Mouse (Mus musculus): ENCODE data around the gene Rec114. TPM values are rescaled to one million over a fixed set of nuclear protein-coding genes. Genes with fewer than 3 reads are reported as not detected.

The Rec114 gene
- polyA plus RNA-seq, 1 experiment from 2014 or later: 1.6 TPM

GRCm38 (mm10) chr9:58615064-58615938 lies 128.5 kb downstream of the Rec114 start:
- Histone ChIP-seq H3K4me1 (peaks cover 8% of the 10 kb centered on the region; the same call in 1 of the 2 replicates), H3K27me3 (no peaks in the 10 kb centered on the region), H3K4me3 (no peak overlapping the region), H3K27ac (no peak overlapping the region), H3K36me3 (ENCODE audit: poor library complexity, severe bottlenecking) (no peaks in the 10 kb centered on the region), H3K9me3 (replicated peaks) (no peaks in the 10 kb centered on the region), H3K4me2 (no peak overlapping the region), H3K9ac (no peak overlapping the region)
- WGBS: 77% methylated on average over 3 of the region's 3 CpGs
- ATAC-seq: no peak

- H3K4me3 ChIP-seq: no peak overlapping the region
- ATAC-seq: no peak
- WGBS: 76% methylated on average over 1 of the region's 1 CpGs
- no peak overlapping the region for H3K4me2 ChIP-seq
- H3K9ac ChIP-seq: no peak overlapping the region
- no peaks in the 10 kb centered on the region for H3K27me3 ChIP-seq
- H3K4me1 ChIP-seq: peaks cover 8% of the 10 kb centered on the region; the same call in 1 of the 2 replicates
- no peak overlapping the region for H3K27ac ChIP-seq
- no peaks in the 10 kb centered on the region for H3K9me3 ChIP-seq (replicated peaks)
- H3K36me3 ChIP-seq (ENCODE audit: poor library complexity, severe bottlenecking): no peaks in the 10 kb centered on the region
Observed at GRCm38 (mm10) chr9:58613790-58614189, 130.0 kb downstream of the Rec114 start.

Other genes with a start within 250 kb of the Rec114 start
- gene Cd276, start 188.5 kb downstream of the Rec114 start, polyA plus RNA-seq (2015; fragmentation: Nextera tagmentation; extraction: Ambion mirVana): 23.0 and 28.3 TPM in 2 replicates
- 79.8 and 98.9 TPM in 2 replicates for gene Nptn, start 161.7 kb downstream of the Rec114 start, polyA plus RNA-seq (2015; fragmentation: Nextera tagmentation; extraction: Ambion mirVana)
- gene Hcn4, start 79.4 kb upstream of the Rec114 start, polyA plus RNA-seq (2015; fragmentation: Nextera tagmentation; extraction: Ambion mirVana): 1.4 and 1.8 TPM in 2 replicates

Data from forebrain, embryonic 13.5 days (tissue).